Mouse (Mus musculus): Measurements from ENCODE around the gene Hmgn2.

DNA sequence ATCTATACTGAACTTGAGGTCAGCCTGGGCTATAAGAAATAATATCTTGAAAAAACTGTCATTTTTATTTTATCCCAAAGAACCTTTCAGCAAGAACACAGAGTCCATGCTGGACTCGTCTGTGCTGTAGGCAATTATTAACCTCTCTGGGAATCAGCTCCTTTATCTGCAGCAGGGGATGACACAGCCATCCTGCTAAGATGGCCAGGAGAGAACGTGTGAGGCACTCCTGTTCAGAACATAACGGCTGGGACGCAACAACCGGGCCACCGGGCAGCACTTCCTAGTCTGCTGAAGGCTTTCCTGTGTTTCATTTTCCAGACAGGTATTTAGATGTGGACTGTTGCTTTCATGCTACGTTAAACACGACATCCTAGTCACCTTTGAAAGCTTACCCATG, 26.2 kb upstream of the Hmgn2 start:
- TF ChIP-seq CTCF (IDR thresholded peaks at IDR 0.05; ENCODE audit: borderline replicate concordance, insufficient read depth, low read depth, low read length), result no peak
- TF ChIP-seq POLR2A (IDR thresholded peaks at IDR 0.05; ENCODE audit: borderline replicate concordance, insufficient read depth, low read length), result no peak
